Mouse (Mus musculus) telencephalon, adult 2 months (tissue): Measurements from ENCODE around the gene Hnrnpul2.
"Not testable (repeated sequence)": the region's sequence is repeated elsewhere in the genome, so short reads cannot be mapped to it uniquely, and the experiment has no call there.

Experiments used
- DNase-seq: peaks from one replicate; pipeline ENCODE4 v3.0.0-alpha.2; 2011; ENCODE audit warnings: low read depth, low spot score

Hnrnpul2 gene

GRCm38 (mm10) chr19:8818301-8818798, 1.5 kb upstream of the Hnrnpul2 start:
- no peak for DNase-seq

- DNase-seq: peak; percentile 99
Observed at GRCm38 (mm10) chr19:8818801-8819595, 812 bp upstream of the Hnrnpul2 start, which contains the start of gene Ttc9c. Gene Ttc9c (minus strand): TSS chr19:8819333.

GRCm38 (mm10) chr19:8820424-8820956, 680 bp downstream of the Hnrnpul2 start:
- DNase-seq: no peak

- no peak for DNase-seq
Observed at GRCm38 (mm10) chr19:8821146-8821545, 1.3 kb downstream of the Hnrnpul2 start.

- no peak for DNase-seq
Observed at GRCm38 (mm10) chr19:8822696-8823095, 2.9 kb downstream of the Hnrnpul2 start.

GRCm38 (mm10) chr19:8829660-8830059, 9.8 kb downstream of the Hnrnpul2 start, which contains the start of gene AC129217.1:
Gene AC129217.1 (plus strand): TSS chr19:8829773.
- DNase-seq: no peak

GRCm38 (mm10) chr19:8830664-8831063, 10.9 kb downstream of the Hnrnpul2 start:
- DNase-seq: no peak

- no peak for DNase-seq
Observed at GRCm38 (mm10) chr19:8831262-8831661, 11.5 kb downstream of the Hnrnpul2 start.

GRCm38 (mm10) chr19:8832971-8833370, 13.2 kb downstream of the Hnrnpul2 start:
- DNase-seq: no peak

- DNase-seq: not testable (repeated sequence)
Observed at GRCm38 (mm10) chr19:8836327-8836726, 16.5 kb downstream of the Hnrnpul2 start.

GRCm38 (mm10) chr19:8837251-8837791, 17.5 kb downstream of the Hnrnpul2 start, which contains the start of gene Bscl2:
Gene Bscl2 (plus strand): TSS chr19:8837467.
- DNase-seq: no peak

GRCm38 (mm10) chr19:8838041-8838730, 18.4 kb downstream of the Hnrnpul2 start:
- no peak for DNase-seq

GRCm38 (mm10) chr19:8839103-8839907, 19.5 kb downstream of the Hnrnpul2 start, which contains the start of gene Gng3:
Gene Gng3 (minus strand): TSS chr19:8839194.
- peak; percentile 95 for DNase-seq

- no peak for DNase-seq
Observed at GRCm38 (mm10) chr19:8839908-8840791, 20.3 kb downstream of the Hnrnpul2 start.

GRCm38 (mm10) chr19:8841012-8841411, 21.2 kb downstream of the Hnrnpul2 start:
- no peak for DNase-seq

GRCm38 (mm10) chr19:8842961-8843360, 23.2 kb downstream of the Hnrnpul2 start:
- no peak for DNase-seq

GRCm38 (mm10) chr19:8844371-8845129, 24.7 kb downstream of the Hnrnpul2 start:
- no peak for DNase-seq

- DNase-seq: no peak
Observed at GRCm38 (mm10) chr19:8848356-8848755, 28.5 kb downstream of the Hnrnpul2 start.

- no peak for DNase-seq
Observed at GRCm38 (mm10) chr19:8850402-8850901, 30.6 kb downstream of the Hnrnpul2 start, which contains the start of gene Lrrn4cl. Gene Lrrn4cl (plus strand): TSS chr19:8850768.
